Mouse (Mus musculus): ENCODE results near the gene Edem2.
A peak's percentile ranks its signal among the peaks of the same experiment; 100 is the strongest.
"Not testable (repeated sequence)": the region's sequence is repeated elsewhere in the genome, so short reads cannot be mapped to it uniquely, and the experiment has no call there.

The Edem2 gene

DNA sequence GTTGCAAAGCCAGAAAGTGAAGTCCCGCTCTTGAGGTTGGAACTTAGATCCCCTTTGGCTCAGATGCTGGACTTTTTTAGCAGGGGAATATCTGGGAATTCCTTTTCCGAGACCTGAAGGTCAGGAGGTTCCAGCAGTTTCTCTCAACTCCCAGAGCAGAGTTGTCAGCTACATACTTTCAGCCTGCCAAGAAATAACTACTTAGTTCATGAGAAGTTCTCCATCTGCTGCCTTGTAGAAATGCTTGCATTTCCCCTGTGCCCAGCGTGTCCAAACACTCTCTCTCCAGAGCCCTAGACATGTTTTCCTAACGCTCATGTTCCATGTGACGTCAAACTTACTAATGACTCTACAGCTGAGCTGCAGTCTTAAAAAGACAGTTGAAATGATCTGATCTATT lies 5.8 kb upstream of the Edem2 start:
- no peak for DNase-seq

DNA sequence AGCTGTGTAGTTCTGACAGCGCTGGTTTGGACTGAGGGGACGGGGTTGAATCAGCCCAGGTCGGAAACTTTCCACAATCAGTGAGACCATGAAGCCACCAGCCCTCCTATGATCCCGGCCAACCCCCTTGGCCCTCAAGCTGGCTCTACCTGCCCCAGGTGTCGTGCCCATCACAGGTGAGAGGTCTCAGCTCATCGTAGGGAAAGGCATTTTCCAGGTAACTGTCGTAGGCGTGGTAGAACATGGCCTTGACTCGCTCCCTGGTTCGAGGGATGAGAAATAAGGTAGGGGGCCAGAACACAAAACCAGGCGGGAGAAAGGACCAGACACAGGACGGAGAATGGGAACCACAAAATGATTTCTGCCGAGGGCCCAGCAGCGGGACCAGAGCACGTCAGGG lies 533 bp downstream of the Edem2 start:
- DNase-seq: peak; percentile 23

DNA sequence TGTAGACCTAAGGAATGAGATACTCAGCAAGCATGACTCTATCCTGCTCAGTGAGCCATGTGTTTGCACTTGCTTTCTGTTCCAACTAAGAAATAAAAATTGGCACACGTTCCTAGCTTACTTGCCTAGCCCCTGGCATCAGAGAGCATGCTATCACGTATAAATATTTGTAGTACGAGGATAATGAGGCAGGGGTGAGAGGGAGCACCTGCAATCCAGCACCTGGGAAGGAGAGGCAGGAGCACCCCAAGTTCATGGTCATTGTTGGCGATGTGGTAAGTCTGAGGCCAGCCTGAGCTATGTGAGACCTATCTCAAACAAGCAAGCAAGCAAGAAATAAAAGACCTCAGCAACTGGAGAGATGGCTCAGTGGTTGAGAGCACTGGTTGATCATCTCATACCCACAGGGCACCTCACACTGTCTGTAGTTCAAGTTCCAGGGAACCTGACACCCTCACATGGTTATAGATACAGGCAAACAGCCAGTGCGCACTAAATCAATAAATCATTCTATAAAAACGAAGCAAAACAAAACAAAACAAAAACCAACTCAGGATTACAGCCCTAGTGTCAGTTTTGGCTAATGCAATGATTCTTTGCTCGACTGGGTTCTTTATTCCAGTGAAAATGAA lies 1.4 kb downstream of the Edem2 start:
- DNase-seq: no peak

DNA sequence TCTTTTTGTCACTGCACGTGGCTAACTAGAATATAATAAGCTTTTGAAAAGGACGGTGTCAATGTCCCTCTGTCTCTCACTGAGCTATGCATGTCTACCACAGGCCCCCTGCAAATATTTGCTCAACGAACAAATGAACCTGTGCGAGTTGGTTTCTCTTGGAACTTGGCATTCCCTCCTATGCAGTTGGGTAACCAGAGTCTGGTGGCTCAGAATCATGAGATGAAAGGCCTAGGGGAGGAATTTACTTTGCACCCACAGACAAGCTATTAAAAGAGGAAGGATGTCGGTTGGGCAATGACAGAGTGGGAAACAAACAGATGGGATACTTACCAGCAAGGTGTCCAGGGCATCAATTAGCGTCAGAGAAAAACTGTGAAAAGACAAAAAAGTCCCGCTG lies 3.0 kb downstream of the Edem2 start:
- DNase-seq: no peak

DNA sequence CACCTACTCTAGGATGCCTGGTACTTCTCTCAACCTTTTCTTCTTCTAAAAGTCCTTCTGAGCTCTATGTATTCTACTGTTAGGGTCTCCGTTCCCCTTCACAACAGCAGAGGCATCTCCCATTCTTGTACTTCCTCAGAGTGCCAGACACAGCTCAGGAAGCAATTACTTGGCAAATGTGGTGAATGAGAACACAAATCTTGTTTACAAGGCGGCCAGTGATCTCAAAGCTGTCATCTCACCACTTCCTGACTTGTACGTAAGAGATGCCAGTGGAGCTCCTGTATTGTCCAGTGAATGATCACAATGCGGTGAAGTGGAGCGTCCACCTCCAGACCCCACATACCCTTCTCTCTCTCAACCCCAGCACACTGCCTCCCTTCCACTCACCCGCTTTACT lies 4.7 kb downstream of the Edem2 start:
- DNase-seq: no peak

DNA sequence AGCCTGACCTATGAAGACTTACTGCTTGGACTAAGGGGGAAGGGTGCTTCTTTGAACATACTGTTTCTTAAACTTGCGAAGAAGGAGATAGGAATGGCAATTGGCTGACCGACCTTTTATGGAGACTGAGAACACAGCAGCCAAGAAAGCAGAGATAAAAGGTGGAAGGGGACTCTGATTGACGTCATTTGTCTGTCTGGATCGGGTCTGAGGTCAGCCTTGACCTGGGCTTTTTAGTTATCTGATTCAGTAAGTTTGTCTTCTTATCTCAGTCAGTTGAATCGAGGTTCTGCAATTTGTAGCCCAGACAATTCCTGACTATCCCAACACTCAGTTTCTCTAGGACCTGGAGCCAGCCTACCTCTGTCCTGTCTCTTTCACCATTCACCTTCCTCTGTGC lies 5.2 kb downstream of the Edem2 start:
- no peak for DNase-seq

DNA sequence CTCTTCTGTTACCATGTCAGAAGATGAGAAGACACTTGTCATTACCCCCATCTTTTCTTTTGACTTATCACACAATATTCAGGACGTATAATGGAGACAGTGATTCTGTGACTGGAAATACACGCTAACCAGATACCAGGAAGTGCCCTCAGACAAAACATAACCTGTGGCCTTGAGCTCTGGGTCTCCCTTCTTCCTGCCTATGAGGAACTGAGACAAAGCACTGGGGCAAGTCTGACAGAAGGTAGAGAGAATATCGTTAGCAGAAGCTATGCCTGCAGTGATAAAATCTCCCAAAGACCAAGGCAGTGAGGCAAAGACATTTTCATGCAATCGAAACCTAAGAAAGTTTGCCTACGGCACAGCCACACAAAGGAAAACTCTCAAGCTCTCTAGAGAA lies 8.7 kb downstream of the Edem2 start:
- no peak for DNase-seq

DNA sequence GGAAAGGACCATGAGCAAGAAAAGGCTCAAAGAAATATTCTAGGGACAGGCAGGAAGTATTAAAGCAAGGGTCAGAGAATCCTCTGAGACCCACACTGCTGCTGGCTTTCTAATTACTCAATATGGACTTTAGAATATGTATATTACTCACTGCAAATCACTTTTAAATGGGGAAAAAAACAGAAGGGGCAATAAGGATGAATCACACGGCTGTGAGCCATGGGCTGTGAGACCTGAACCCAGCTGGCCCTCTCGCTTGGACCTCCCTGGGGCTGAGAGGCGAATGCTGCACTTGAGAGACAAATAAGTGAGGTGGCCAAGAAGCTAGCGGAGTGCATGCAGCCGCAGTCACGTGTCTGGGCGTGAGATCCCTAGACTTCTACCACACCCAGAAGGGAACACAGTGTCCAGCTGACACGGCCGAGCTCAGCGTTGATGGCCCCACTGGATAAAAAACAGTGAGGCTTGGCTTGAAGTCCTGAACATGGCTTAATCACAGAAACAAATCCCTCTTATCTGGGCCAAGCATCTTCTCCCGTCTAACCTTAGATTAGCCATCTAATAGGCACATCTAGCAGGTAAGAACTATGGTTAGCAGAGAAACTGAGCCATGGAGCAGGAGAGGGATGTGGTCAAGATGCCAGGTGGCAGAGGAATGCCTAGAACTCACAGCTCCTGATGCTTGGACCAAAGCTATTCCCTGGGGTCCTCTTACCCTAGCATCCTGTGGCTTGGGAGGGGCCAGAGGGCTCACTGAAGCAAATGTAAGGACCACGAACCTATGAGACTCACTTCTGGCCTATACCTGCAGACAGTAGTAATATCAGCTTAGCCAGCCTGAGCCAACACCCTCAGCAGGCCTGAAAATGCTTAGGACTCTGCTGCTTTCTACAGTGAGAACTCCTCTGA lies 11.9 kb downstream of the Edem2 start:
- no peak for DNase-seq

DNA sequence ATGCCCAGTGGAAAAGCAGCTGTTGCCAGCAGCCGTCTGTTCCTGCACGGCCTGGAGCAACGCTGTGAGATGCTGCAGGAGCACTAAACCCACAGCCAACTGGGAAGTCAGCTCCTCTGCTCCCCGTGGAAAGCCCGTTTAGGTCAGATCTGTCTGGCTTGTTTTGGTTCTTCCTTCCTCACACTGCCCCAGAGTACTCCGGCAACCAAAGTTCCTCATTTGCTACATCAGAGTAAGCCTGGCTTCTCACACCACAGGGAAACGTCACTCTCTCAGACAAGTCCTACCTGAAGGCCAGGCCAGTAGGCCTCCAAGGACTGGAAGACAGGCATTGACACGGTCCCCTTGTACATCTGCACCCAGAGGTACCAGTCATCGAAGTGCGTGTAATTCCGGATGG lies 18.7 kb downstream of the Edem2 start:
- no peak for DNase-seq

DNA sequence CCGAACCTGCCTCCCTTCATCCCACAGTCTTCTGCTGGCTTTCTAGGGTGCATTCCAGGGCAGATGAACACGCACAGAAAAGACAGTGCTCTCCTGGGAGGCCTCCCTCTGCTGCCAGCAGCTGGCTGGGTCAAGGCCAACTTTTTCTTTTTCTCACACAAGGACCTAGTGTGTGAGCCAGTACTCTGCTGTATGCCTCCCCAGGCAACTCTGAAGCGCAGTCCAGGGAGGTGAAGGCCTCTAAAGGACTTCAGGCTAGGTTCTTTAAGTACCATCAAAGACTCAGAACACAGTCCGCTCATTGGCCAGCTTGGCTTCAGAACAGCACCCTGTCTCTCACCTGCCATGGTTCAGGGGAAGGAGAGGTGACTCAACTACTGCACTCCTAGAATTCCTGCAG lies 22.0 kb downstream of the Edem2 start:
- no peak for DNase-seq

DNA sequence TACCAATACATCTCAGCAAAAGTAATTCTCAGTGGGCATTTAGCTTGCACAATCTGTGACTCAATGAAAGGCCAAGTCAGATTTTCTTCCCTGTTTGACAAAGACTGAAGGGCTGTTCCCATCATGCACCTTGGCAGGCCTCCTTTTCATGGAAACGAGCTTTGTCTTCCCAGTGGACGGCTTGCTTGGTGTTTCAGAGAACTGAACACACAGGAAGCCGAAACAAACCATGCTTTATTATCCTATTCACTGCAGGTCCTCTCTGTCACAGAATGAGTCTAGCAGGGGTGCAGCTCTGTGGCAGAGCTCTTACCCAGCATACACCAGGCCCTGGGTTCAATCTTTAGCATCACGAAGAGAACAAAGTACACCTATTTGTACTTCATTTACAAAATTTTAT lies 25.6 kb downstream of the Edem2 start:
- no peak for DNase-seq

DNA sequence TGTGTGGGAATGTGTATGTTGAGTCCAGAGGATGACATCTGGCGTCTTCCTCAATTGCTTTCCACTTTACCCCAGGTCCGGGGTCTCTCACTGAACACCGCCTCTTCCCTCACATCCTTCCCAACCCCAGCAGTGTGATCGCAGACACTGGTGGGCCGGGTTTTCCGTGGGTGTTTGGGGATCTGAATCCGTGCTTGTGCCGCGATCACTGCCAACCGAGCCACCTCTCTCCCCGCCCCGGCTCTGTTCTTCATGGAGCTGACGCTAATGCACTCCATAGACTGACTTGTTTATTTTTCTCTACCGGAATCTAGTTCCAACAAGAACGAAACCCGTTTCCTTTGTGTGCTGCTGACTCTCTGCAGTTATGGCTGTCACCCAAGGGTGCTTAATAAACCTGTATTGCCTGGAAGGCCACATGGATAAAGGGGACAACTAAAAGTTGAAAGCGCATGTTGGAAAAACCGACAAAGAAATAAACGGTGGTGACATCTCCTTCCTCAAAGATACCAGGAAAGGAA lies 27.8 kb downstream of the Edem2 start:
- no peak for DNase-seq

DNA sequence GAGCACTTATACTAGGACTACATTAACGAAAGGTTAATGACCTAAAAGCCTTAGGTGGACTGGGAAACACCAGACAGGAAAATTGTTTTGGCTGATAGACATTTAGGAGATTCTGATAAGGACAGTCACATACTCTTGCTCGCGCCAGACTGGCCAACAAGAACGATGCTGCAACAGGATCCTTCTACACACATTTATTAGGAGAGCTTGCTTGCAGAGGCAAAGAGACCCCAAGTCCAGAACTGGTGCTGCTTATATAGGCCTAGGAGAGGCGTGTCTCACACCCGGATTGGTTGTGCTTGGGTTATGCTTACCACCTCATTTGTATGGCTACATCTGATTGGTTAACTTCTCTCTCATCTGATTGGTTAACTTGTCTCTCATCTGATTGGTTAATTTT lies 30.8 kb downstream of the Edem2 start:
- DNase-seq: not testable (repeated sequence)

DNA sequence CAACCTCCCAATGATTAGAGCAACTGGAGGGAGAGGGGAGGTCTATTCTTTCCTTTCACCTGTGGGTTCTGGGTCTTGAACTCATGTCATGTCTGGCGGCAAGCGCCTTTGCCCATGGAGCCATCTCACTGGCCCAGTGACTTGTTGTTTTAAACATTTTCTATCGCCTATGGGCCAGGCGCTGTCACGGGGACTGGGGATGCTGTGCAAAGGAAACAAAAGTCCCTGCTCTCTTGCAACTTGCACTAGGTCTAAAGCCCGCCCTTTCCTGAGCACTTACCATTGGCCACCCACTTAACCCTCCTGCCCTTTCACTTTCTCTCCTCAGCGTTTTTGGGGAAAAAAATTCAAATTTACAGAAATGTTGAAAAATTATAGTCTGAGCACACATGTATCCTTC lies 32.4 kb downstream of the Edem2 start:
- DNase-seq: no peak

DNA sequence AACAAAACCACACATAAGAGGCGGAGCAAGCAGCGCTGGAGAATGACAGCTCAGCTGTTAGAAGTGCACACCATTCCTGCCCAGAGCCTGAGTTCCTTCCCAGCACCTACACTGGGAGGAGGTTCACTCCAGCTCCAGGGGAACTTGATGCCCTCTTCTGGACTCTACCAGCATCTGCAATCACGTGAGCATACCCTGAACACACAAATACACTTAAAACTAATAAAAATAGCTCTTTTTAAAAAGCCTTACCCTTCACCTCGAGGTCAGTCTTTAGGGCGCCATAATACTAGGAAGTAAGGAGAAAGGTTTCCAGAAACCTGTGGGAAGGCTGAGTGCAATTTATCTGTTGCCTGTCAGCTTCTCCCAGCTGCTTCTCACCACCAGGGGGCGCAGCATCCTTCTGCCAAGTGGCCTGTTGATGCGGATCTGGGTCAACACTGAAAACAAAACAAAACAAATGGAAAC lies 33.1 kb downstream of the Edem2 start:
- DNase-seq: peak; percentile 83

DNA sequence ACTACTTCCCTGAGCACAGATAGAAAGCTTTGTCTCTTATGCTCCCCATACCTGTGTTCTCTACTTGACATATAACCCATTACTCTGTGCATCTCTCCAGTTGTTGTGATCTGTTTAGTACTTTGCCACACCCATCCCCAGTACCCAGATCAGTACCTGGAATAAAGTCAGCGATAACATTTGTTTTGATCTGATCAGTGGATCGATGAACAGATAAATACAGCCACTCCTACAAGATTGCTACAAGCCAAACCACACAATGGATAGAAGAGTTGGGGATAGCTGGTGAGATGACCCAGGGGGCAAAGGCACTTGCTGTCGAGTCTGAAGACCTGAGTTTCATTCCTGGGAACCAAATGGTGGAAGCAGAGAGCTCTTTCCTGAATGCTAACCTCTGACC lies 34.0 kb downstream of the Edem2 start:
- DNase-seq: no peak

DNA sequence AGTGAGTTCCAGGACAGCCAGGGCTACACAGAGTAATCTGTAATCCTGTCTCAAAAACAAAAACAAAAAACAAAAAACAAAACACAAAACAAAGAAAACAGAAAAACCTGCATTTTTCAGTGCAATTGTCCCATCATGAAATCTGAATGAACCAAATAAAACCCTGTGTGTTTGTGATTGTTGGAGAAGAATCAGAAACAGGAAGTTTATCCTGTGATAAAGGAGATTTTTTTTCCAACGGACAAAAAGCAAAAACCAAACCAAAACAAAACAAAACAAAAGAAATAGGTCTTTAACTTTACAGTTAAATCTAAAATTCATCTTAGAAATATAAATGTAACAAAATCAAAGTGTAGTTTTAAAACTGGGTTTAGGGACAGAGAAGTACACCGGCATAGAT lies 34.7 kb downstream of the Edem2 start:
- DNase-seq: no peak

DNA sequence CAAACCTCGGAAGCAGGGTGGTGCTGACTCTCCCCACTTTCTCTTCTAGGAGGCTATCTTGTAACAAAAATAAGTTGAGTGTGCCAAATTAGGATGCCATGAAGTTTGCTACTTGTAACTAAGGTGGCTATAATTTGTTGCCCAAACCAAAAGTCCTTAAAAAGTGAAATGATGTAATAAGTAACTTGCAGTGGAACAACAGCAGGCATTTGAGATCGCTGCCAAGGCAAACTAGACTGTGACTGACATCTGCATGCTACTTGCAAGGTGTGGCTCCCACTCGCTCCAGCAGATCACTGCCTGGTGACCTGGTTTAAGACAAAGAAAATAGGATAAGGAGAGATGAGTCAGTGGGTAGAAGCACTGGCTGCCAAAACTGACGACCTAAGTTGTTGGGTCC lies 36.1 kb downstream of the Edem2 start:
- peak; percentile 55 for DNase-seq

DNA sequence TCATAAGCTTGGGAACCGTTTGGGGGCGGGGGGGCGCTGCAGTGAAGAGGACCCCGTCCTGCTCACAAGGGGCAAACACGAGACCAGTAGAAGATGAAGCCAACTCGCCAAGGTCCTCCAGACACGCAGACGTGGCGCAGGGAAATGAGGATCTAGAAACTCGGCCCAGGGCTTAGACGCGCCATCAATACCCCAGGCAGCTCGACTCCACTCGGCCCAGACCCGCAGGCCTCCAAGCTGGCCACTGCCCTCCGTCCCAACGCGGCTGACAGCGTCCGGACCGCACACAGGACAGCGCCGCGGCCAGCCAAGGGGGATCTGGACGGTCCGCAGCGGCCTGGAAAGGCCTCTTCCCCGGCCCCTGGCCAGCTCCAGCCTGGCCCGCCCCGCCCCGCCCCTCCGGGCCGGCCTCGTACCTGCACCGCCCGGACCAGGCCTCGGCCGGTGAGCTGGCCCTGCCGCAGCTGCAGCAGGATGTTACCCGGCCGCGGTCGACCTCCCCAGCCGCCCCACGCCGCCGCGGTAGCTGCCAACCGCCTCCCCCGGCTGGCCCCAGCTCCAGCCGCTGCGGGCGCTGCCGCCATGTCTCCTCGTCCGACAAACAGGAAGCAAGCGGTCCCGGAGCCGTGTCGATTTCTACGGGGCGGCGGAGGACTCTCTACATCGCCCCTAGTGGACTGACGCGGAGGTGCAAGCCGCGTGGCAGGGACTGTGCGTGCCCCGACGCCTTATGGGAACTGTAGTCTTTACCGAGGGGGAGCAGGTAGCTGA lies 37.4 kb downstream of the Edem2 start, which contains the start of gene Trpc4ap:
TSS of gene Trpc4ap (minus strand) at position 662 of the 771 bp plus-strand sequence.
- peak; percentile 94 for DNase-seq

DNA sequence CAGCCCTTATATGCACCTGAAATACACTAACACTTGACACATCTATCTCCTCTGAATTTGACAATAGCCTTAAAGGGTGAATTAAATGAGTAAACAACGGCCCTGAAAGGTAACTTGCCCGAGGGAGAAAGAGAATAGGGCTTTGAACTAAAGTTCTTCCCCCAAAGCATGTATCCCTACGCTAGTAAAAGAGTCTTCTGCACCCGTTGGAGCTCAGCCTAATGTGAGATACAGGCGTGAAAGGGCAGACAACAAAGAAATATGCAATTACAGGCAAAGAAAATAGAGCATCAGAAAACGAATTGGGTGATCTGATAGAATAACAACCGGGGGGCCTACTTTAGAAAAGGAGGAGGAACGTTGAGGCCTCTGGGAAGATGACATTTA lies 37.9 kb downstream of the Edem2 start:
- DNase-seq: no peak

DNA sequence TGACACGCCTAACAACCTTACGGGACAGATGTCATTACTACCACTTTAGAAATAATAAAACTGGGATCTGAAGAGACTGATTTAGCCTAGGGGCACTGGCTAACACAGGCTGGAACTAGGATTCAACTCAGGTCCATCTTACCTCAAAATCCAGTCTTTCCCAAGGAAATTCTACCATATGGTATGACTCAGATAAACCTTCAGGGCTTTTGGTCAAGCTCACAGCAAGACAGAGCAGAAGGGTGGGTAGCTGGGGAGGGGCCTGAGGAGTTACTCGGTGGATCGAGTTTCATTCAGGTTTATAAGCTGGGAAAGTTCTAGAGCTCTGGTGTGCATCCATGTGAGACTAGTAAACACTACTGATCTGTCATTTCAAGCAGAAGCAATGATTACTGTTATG lies 40.1 kb downstream of the Edem2 start:
- DNase-seq: no peak

DNA sequence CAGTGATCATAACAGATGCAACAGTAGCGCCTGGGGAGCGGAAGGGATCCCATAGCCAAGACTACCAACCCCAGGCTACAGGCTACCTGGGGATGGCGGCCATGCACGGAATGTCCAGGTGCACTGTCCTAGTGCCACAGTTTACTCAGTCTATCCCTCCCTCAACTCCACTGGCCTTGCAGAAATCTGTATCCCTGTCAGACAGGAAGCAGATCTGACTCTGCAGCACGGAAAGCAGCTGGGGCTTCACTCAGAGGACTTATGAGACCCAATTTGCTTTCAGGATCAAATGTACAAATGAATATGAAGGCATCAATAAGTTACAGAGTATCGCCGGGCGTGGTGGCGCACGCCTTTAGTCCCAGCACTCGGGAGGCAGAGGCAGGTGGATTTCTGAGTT lies 41.5 kb downstream of the Edem2 start:
- DNase-seq: no peak

DNA sequence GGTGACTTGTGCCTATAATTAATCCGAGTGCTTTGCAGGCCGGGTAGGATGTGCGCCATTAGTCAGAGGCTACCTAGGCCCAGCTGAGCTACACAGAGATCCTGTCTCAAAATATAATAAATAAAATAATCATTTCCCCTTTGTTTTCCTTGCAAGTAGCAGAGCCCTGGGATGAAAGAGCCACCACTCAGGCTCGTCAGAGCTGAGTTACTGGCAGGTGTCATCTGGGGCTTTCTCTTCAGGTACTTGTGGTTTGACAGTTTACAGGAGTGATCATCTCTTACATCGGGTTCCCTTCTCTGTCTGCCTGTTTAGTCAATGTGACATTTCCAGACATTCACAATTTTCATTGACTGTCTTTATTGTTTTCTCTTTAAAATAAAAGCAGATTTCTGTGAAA lies 42.7 kb downstream of the Edem2 start:
- no peak for DNase-seq
